Mouse (Mus musculus) frontal cortex, postnatal 25 days (tissue): ENCODE results near the gene Heg1.
A peak's percentile ranks its signal among the peaks of the same experiment; 100 is the strongest.

ENCODE experiments used
- DNase-seq, 2 experiments: peaks; one replicate each; pipeline ENCODE4 v3.0.0; 2022; ENCODE audit warnings: low spot score in 2 of 2

The Heg1 gene

DNA sequence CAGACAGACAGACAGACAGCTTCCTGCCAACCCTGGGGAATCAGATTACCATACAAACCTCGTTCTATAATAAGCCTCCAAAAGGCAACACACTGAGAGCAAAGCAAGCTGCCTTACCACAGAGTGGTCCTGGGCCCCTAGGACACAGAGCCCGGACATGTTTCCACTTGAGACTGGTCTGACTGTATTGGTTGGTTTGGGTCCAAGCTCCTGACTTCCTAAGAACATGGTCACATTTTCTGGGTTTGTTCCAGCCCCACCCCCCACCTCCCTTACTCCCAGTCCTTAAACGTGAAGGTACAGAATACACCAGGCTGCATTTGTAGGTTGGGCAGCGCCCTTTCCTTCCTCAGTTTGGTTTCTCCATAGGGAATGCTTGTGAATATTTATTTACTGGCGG is 57.6 kb downstream of the Heg1 start:
- no peak for DNase-seq

DNA sequence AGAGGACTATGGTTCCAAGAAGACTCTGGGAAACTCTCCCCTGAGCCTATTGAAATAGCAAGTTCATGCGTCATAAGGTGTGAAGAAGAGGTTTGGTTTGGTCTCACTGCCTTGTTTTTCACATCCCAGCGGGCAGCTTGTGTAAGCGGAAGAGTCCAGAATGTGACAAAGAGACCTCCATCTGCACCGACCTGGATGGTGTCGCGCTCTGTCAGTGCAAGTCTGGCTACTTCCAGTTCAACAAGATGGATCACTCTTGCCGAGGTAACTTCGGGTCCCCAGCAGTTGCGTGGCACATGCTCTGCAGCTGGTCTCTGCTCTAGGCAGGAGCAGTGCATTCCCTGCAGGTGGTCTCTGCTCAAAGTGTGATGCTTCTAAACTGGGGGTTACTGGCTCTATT is 58.1 kb downstream of the Heg1 start:
- no peak for DNase-seq

DNA sequence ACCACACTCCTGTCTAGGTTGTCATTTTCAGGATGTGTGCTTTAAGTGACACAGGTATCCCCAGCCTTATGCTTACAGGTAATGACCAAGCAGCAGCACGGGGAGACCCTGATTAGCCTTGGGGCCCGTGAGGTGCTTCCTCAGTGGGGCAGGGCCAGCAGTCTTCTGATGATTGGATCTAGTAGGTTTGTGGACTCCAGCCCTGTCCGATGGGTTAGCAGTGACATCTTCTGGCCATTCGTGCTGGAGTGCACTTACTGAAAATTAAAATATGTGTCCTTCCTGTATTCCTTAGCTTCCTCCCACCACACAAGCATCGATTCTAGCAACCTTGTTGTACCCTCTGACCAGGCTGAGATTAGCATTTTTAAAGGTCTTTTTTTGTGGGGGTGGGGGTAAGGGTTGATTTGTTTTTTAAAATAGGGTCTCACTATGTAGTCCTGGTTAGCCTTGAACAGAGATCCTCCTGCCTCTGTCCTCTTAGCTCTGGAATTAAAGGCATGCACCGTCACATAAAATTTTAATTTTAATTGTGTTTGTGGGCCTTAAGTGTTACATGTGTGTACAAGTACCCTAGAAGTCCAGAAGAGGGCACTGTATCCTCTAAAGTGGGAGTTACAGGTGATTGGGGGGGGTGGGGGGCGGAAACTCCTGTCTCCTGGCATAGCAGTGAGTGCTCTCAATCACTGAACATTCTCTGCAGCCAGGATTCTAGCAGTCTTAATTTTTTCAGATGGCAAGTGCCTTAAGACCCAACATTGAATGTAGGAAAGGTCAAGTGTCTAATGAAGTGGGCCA is 60.7 kb downstream of the Heg1 start:
- peak in 1 of 2 experiments; percentile 34 for DNase-seq

GRCm38 (mm10) chr16:33745457-33745856 is 61.3 kb downstream of the Heg1 start:
- no peak for DNase-seq

DNA sequence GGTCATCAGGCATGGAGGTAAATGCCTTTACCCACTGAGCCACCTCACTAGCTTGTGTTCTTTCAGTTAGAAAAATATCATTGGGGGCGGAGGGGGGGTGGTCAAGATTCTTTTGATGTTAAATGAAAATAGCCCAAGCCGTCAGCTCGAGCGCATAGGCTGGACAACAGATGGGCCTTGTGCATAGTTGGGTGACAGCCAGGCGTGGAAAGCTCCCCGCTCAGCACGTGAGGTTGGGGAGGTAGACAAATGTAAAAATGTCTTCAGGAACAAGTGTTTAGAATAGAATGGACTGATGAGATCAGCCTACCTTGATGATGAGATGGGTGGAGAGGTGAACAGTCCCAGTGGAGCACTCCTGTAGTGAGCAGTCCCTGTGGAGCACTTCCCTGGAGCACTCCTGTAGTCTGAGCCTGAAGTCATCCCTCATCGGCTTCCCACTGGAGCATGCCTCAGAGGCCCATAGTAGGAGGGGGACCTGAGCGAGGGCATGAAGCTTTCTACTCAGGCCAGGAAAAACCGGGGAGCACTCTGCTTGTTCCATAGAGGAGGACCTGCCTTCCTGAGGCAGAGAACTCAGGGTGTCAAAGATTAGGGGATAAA is 62.0 kb downstream of the Heg1 start:
- DNase-seq: no peak

DNA sequence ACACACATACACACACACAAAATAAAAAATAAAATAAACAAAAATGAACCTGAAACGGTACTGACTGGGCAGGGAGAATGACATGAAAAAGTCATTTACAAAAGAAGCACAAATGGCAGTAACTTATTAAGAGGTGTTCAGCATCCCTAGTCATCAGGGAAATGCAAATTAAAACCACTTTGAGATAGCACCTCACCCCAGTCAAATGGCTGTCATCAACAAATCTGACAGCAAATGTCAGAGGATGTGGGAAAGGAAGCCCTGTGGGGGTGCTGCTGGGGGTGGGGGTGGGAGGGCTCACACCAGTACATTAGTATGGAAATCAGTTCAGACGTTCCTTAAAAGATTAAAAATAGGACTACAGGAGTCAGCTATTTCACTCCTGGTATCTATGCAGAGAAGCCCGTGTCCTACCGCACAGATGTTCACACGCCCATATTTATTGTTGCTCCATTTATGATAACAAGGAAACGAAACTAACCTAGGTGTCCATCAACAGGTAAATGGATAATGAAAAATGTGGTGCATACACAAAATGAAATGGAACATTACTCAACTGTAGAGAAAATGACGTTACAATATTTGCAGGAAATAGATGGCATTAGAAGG is 63.3 kb downstream of the Heg1 start:
- no peak for DNase-seq

- no peak for DNase-seq
Observed at GRCm38 (mm10) chr16:33747994-33748393, 63.8 kb downstream of the Heg1 start.

GRCm38 (mm10) chr16:33751152-33751551 is 67.0 kb downstream of the Heg1 start:
- no peak for DNase-seq

GRCm38 (mm10) chr16:33751590-33751989 is 67.4 kb downstream of the Heg1 start:
- no peak for DNase-seq

DNA sequence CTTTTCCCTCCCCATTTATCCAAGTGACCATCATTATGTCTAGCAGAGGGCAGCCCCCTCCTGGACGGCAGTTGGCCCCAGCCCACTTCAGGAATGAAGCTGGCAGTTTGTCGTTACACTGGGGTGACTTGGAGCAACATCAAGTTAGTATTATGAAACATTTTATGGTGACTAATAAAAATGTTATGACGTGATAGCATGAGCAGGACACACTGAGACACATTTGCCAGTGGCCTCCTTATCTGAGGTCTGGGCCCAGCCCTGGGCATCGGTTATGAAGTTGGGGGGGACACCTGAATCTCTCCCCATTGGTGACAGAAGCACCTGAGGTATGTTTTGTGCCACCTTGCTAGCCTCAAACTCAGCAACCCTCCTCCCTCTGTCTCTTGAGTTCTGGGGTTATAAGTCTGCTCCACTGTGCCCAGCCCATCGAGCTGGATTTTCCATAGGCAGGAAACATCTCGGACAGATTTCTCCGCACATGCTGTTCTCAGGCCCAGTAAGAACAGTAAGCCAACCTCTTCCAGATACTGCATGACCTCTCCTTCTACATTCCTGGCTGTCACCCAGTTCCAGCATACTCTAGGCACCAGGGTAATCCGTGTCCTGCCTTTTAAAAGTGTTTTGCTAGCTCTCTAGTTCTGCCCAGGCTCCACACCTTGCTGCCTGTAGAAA is 68.9 kb downstream of the Heg1 start:
- no peak for DNase-seq

GRCm38 (mm10) chr16:33755293-33755692 is 71.1 kb downstream of the Heg1 start:
- DNase-seq: peak in 1 of 2 experiments; percentile 31

- DNase-seq: no peak
Observed at GRCm38 (mm10) chr16:33755961-33756360, 71.8 kb downstream of the Heg1 start.

- no peak for DNase-seq
Observed at GRCm38 (mm10) chr16:33756396-33756795, 72.2 kb downstream of the Heg1 start.

- DNase-seq: no peak
Observed at GRCm38 (mm10) chr16:33759207-33759606, 75.0 kb downstream of the Heg1 start.

GRCm38 (mm10) chr16:33760542-33760941 is 76.4 kb downstream of the Heg1 start:
- DNase-seq: no peak

- DNase-seq: no peak
Observed at GRCm38 (mm10) chr16:33760996-33761395, 76.8 kb downstream of the Heg1 start.

DNA sequence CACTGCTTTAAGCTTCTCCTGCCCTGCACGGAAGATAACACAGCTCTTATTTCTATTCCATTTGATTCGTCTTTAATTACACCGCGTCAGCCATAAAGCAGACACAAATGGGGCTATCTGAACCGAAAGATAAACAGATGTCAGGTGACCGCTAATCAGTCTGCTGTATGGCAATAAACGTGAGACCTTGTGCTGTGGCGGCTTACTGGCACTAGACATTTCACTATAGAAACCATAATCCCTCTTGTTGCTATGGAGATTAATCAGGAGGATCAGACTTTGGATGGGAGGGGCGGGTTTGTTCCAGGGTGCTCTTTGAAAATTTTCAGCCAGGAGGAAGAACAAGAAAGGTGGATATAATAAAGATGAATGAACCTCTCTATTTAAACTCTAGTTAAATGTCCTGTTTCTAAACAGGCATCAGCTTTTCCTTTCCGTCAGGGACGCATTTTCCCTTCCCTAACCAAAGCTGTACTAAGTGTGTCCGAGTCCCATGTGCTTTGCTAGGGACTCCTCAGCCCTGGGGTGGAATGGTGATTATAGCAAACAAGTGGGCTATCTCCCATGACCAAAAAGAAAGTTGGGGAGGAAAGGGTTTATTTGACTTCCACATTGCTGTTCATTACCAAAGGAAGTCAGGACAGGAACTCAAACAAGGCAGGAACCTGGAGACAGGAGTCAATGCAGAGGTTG is 80.5 kb downstream of the Heg1 start:
- no peak for DNase-seq

GRCm38 (mm10) chr16:33765477-33765876 is 81.3 kb downstream of the Heg1 start:
- no peak for DNase-seq

- DNase-seq: no peak
Observed at GRCm38 (mm10) chr16:33766309-33766708, 82.1 kb downstream of the Heg1 start.

DNA sequence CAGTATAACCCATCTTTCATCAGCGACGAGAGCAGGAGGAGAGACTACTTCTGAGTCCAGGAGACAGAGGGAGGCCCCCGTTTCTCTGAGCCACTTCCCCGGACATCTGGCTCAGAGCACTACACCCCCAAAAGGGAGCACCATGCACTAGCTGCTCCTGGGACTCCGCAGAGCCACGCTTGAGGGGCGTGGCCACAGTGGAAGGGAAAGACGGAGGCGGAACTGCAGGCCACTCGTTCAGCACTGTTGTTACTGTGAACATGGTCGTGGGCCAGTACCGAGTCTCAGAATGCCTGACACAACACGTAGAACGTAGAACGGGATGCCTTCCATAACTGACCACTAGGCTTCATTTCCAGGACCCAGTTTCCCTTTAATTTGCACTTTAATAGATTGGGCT is 82.6 kb downstream of the Heg1 start:
- no peak for DNase-seq

- DNase-seq: no peak
Observed at GRCm38 (mm10) chr16:33768491-33769278, 84.5 kb downstream of the Heg1 start.
